Mouse (Mus musculus) midbrain, embryonic 11.5 days (tissue): ENCODE measurements at regions not wholly inside any gene's neighbourhood (a gene's known extent, or its start where the extent isn't known, plus 50 kb on each side); places are given as distances from the start of the nearest gene placed in this dataset.
A peak's percentile ranks its signal among the peaks of the same experiment; 100 is the strongest.

Experiments
- ATAC-seq: fragments of 200-750 bp; cut with Nextera tagmentation; 2 replicates; pipeline ENCODE4 v1.8.0; 2017; ENCODE audit warnings: moderate TSS enrichment, moderate library complexity; ENCODE audit not compliant: low FRiP score
- DNase-seq: peaks from one replicate; pipeline ENCODE4 v3.0.0; 2015; ENCODE audit warnings: low spot score; ENCODE audit errors: missing footprints
- H3K27ac ChIP-seq: fragments of 300-500 bp; sonication (generic); 2 replicates; pipeline ENCODE4 v1.5.1; 2014; ENCODE audit warnings: low read depth, low read length
- H3K27me3 ChIP-seq: fragments of 300-500 bp; sonication (generic); 2 replicates; pipeline ENCODE4 v1.6.1; 2014; ENCODE audit warnings: mild to moderate bottlenecking, low read length, moderate library complexity, mixed read lengths; ENCODE audit not compliant: control insufficient read depth, insufficient read depth
- H3K36me3 ChIP-seq: fragments of 300-500 bp; sonication (generic); 2 replicates; pipeline ENCODE4 v1.6.1; 2014; ENCODE audit warnings: mild to moderate bottlenecking, low read length, moderate library complexity, mixed read lengths; ENCODE audit not compliant: control insufficient read depth, insufficient read depth
- H3K4me1 ChIP-seq: fragments of 300-500 bp; sonication (generic); 2 replicates; pipeline ENCODE4 v1.6.1; 2014; ENCODE audit warnings: low read length; ENCODE audit not compliant: control insufficient read depth, insufficient read depth
- H3K4me2 ChIP-seq: fragments of 300-500 bp; sonication (generic); 2 replicates; pipeline ENCODE4 v1.6.1; 2014; ENCODE audit warnings: mild to moderate bottlenecking, moderate library complexity
- H3K4me3 ChIP-seq: fragments of 300-500 bp; sonication (generic); 2 replicates; pipeline ENCODE4 v1.5.1; 2014; ENCODE audit warnings: low read depth, low read length
- H3K9ac ChIP-seq: fragments of 300-500 bp; sonication (generic); 2 replicates; pipeline ENCODE4 v1.6.1; 2014; ENCODE audit warnings: low read length
- H3K9me3 ChIP-seq: fragments of 300-500 bp; sonication (generic); 2 replicates; pipeline ENCODE4 v1.6.1; 2016; ENCODE audit warnings: low read length; ENCODE audit not compliant: control insufficient read depth
- WGBS: fragments of 180-500 bp; shearing (Covaris S2); extraction: QIAGEN DNeasy Blood & Tissue Kit; methylation state at CpG from one replicate; pipeline ENCODE4 v1.1.7; 2014; 5-methylcytosine and 5-hydroxymethylcytosine counted together

- DNase-seq, result no peak
- Histone ChIP-seq H3K9ac (no peak overlapping the region), H3K4me2 (no peak overlapping the region), H3K9me3 (peaks cover 8% of the 10 kb centered on the region; the same call in 1 of the 2 replicates), H3K27me3 (peaks cover 4% of the 10 kb centered on the region), H3K36me3 (no peaks in the 10 kb centered on the region), H3K4me3 (no peak overlapping the region), H3K4me1 (peaks cover 20% of the 10 kb centered on the region), H3K27ac (no peak overlapping the region)
- 97% methylated on average over 4 of the region's 4 CpGs for WGBS
- ATAC-seq, result no peak
Observed at GRCm38 (mm10) chr2:6263565-6263964, 50.7 kb upstream of the Echdc3 start.

- DNase-seq, result no peak
- H3K4me2 ChIP-seq, result no peak overlapping the region
- H3K27me3 ChIP-seq, result no peaks in the 10 kb centered on the region; the same call in 1 of the 2 replicates
- no peak overlapping the region for H3K4me3 ChIP-seq
- no peaks in the 10 kb centered on the region for H3K36me3 ChIP-seq
- ATAC-seq, result no peak
- H3K9me3 ChIP-seq, result peaks cover 8% of the 10 kb centered on the region; the same call in 1 of the 2 replicates
- no peak overlapping the region for H3K27ac ChIP-seq
- H3K4me1 ChIP-seq, result peaks cover 20% of the 10 kb centered on the region
- H3K9ac ChIP-seq, result no peak overlapping the region
- WGBS, result 94% methylated on average over 8 of the region's 8 CpGs
Observed at GRCm38 (mm10) chr2:6264085-6264783, 51.4 kb upstream of the Echdc3 start.

- Histone ChIP-seq H3K36me3 (no peaks in the 10 kb centered on the region), H3K9me3 (peaks cover 6% of the 10 kb centered on the region; the same call in 1 of the 2 replicates), H3K4me3 (no peak overlapping the region), H3K27ac (no peak overlapping the region), H3K9ac (no peak overlapping the region), H3K4me2 (no peak overlapping the region), H3K4me1 (peaks cover 20% of the 10 kb centered on the region), H3K27me3 (no peaks in the 10 kb centered on the region; the same call in 1 of the 2 replicates)
- ATAC-seq (no peak), DNase-seq (no peak)
- 71% methylated on average over 3 of the region's 3 CpGs for WGBS
Observed at GRCm38 (mm10) chr2:6265117-6265516, 52.3 kb upstream of the Echdc3 start.

- Histone ChIP-seq H3K27ac (no peak overlapping the region), H3K4me2 (no peak overlapping the region), H3K9ac (no peak overlapping the region), H3K9me3 (peaks cover 6% of the 10 kb centered on the region; the same call in 1 of the 2 replicates), H3K27me3 (no peaks in the 10 kb centered on the region; the same call in 1 of the 2 replicates), H3K36me3 (no peaks in the 10 kb centered on the region), H3K4me1 (peaks cover 12% of the 10 kb centered on the region), H3K4me3 (no peak overlapping the region)
- ATAC-seq, result no peak
- no peak for DNase-seq
- WGBS, result 65% methylated on average over 6 of the region's 6 CpGs
Observed at GRCm38 (mm10) chr2:6267066-6267465, 54.2 kb upstream of the Echdc3 start.

- Histone ChIP-seq H3K4me1 (peaks cover 12% of the 10 kb centered on the region), H3K27ac (no peak overlapping the region), H3K36me3 (no peaks in the 10 kb centered on the region), H3K9ac (no peak overlapping the region), H3K4me3 (no peak overlapping the region), H3K27me3 (no peaks in the 10 kb centered on the region; the same call in 1 of the 2 replicates), H3K9me3 (peaks cover 6% of the 10 kb centered on the region; the same call in 1 of the 2 replicates), H3K4me2 (no peak overlapping the region)
- DNase-seq, result no peak
- WGBS, result 42% methylated on average over 9 of the region's 9 CpGs
- ATAC-seq, result peak; percentile 61
Observed at GRCm38 (mm10) chr2:6267537-6267936, 54.7 kb upstream of the Echdc3 start.

- no peak overlapping the region for H3K4me3 ChIP-seq
- 100% methylated on average over 2 of the region's 2 CpGs for WGBS
- H3K4me2 ChIP-seq, result no peak overlapping the region
- H3K4me1 ChIP-seq, result peaks cover 4% of the 10 kb centered on the region; the same call in 1 of the 2 replicates
- no peak for DNase-seq
- H3K9ac ChIP-seq, result no peak overlapping the region
- no peaks in the 10 kb centered on the region for H3K27me3 ChIP-seq
- no peaks in the 10 kb centered on the region for H3K36me3 ChIP-seq
- H3K9me3 ChIP-seq, result no peaks in the 10 kb centered on the region
- H3K27ac ChIP-seq, result no peak overlapping the region
- no peak for ATAC-seq
Observed at GRCm38 (mm10) chr2:6272514-6272913, 50.0 kb upstream of the Usp6nl start.
